Mouse (Mus musculus): ENCODE results near the gene Syn2. TPM values are rescaled to one million over a fixed set of nuclear protein-coding genes. Genes with fewer than 3 reads are reported as not detected.

Gene Syn2
- polyA plus RNA-seq, 1 experiment from 2014 or later: 0.61 TPM

DNA sequence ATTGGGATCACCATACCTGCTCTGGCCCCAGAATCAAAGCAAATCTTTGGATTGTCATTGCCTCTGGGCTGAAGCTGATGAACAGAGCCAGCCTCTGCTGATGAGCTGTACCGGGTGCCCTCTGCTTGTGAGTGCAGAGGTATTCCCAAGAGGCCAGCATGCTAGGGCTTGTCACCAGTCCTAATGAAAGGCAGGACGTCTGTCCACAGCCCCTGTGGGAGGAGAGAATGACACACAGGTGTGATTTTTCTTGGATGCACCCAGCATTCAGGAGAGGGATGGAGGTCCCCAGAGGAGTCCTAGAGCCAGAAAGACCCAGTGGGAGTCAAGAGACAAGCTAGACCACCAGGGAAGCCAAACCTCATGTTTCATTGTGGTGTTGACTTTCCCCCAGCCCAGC lies 144.9 kb downstream of the Syn2 start:
- 48% methylated on average over 2 of the region's 2 CpGs for WGBS
- H3K27ac ChIP-seq: no peak overlapping the region
- no peak overlapping the region for H3K4me2 ChIP-seq
- H3K9ac ChIP-seq: no peak overlapping the region
- no peak for ATAC-seq (ENCODE audit: insufficient number of reproducible peaks, low FRiP score, low TSS enrichment, low read depth)
- no peaks in the 10 kb centered on the region for H3K9me3 ChIP-seq
- no peak overlapping the region for H3K4me3 ChIP-seq
- H3K4me1 ChIP-seq: no peaks in the 10 kb centered on the region
- no peaks in the 10 kb centered on the region for H3K27me3 ChIP-seq
- H3K36me3 ChIP-seq: no peaks in the 10 kb centered on the region

DNA sequence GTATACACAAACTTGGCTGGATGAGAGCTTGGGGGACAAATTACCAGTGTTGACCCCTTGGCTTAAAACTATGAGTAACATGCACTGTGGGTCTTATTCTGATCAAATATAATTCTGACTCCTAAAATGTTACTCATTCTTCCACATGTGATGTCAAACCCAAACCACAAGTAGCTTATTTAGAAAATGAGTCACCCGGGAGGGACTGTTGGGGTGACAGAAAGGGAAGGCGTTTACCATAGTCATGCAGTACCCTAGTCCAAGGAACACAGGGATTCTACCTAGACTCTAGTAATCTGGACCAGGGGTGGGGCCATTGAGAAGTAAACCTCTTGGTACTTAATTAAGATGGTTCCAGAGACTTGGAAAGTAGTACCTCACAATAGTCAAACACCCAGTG lies 149.5 kb downstream of the Syn2 start:
- Histone ChIP-seq H3K4me1 (no peaks in the 10 kb centered on the region), H3K9ac (no peak overlapping the region), H3K9me3 (no peaks in the 10 kb centered on the region), H3K4me3 (no peak overlapping the region), H3K27ac (no peak overlapping the region), H3K27me3 (no peaks in the 10 kb centered on the region), H3K4me2 (no peak overlapping the region), H3K36me3 (no peaks in the 10 kb centered on the region)
- 85% methylated on average over 2 of the region's 2 CpGs for WGBS
- ATAC-seq (ENCODE audit: insufficient number of reproducible peaks, low FRiP score, low TSS enrichment, low read depth): no peak

GRCm38 (mm10) chr6:115286441-115286840 lies 151.7 kb downstream of the Syn2 start:
- Histone ChIP-seq H3K9ac (no peak overlapping the region), H3K4me1 (no peaks in the 10 kb centered on the region), H3K4me3 (no peak overlapping the region), H3K27ac (no peak overlapping the region), H3K36me3 (no peaks in the 10 kb centered on the region), H3K4me2 (no peak overlapping the region), H3K9me3 (no peaks in the 10 kb centered on the region), H3K27me3 (no peaks in the 10 kb centered on the region)
- 62% methylated on average over 6 of the region's 6 CpGs for WGBS
- no peak for ATAC-seq (ENCODE audit: insufficient number of reproducible peaks, low FRiP score, low TSS enrichment, low read depth)

- 83% methylated on average over 3 of the region's 3 CpGs for WGBS
- Histone ChIP-seq H3K9ac (no peak overlapping the region), H3K9me3 (no peaks in the 10 kb centered on the region), H3K27me3 (no peaks in the 10 kb centered on the region), H3K4me2 (no peak overlapping the region), H3K4me1 (no peaks in the 10 kb centered on the region), H3K36me3 (no peaks in the 10 kb centered on the region), H3K27ac (no peak overlapping the region), H3K4me3 (no peak overlapping the region)
- ATAC-seq (ENCODE audit: insufficient number of reproducible peaks, low FRiP score, low TSS enrichment, low read depth): no peak
Observed at GRCm38 (mm10) chr6:115288223-115288622, 153.5 kb downstream of the Syn2 start.

- no peak overlapping the region for H3K4me2 ChIP-seq
- no peak overlapping the region for H3K27ac ChIP-seq
- no peaks in the 10 kb centered on the region for H3K36me3 ChIP-seq
- no peaks in the 10 kb centered on the region for H3K27me3 ChIP-seq
- no peak for ATAC-seq (ENCODE audit: insufficient number of reproducible peaks, low FRiP score, low TSS enrichment, low read depth)
- WGBS: 58% methylated on average over 5 of the region's 5 CpGs
- no peaks in the 10 kb centered on the region for H3K4me1 ChIP-seq
- no peaks in the 10 kb centered on the region for H3K9me3 ChIP-seq
- no peak overlapping the region for H3K4me3 ChIP-seq
- no peak overlapping the region for H3K9ac ChIP-seq
Observed at GRCm38 (mm10) chr6:115290561-115290960, 155.9 kb downstream of the Syn2 start.

GRCm38 (mm10) chr6:115291068-115291467 lies 156.4 kb downstream of the Syn2 start:
- H3K36me3 ChIP-seq: no peaks in the 10 kb centered on the region
- H3K9ac ChIP-seq: no peak overlapping the region
- H3K4me3 ChIP-seq: no peak overlapping the region
- 76% methylated on average over 2 of the region's 2 CpGs for WGBS
- H3K4me1 ChIP-seq: no peaks in the 10 kb centered on the region
- no peak for ATAC-seq (ENCODE audit: insufficient number of reproducible peaks, low FRiP score, low TSS enrichment, low read depth)
- H3K27me3 ChIP-seq: no peaks in the 10 kb centered on the region
- no peaks in the 10 kb centered on the region for H3K9me3 ChIP-seq
- H3K4me2 ChIP-seq: no peak overlapping the region
- H3K27ac ChIP-seq: no peak overlapping the region

DNA sequence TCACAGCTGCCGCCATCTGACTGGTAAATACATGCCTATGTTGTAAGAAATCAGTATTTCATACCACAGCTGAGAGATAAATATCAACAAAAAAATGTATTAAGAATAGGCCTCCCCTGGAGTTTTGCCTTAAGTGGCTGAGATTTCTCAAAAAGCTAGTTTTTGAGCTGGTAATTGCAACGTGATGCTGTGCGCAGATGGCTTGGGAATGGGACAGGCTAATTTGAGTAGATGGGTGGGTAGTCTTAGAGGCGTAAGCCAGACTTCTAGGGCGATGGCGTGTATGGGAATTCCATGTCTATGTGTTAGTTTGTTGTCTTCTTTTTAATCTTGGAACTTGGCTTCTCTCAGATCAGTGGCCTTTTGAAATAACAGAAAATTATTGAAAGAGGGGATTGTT lies 157.1 kb downstream of the Syn2 start:
- WGBS: 85% methylated on average over 6 of the region's 6 CpGs
- no peak overlapping the region for H3K4me2 ChIP-seq

GRCm38 (mm10) chr6:115292621-115293020 lies 157.9 kb downstream of the Syn2 start:
- Histone ChIP-seq H3K9me3 (no peaks in the 10 kb centered on the region), H3K27ac (no peak overlapping the region), H3K27me3 (no peaks in the 10 kb centered on the region), H3K4me2 (no peak overlapping the region), H3K4me1 (no peaks in the 10 kb centered on the region), H3K9ac (no peak overlapping the region), H3K4me3 (no peak overlapping the region), H3K36me3 (no peaks in the 10 kb centered on the region)
- ATAC-seq (ENCODE audit: insufficient number of reproducible peaks, low FRiP score, low TSS enrichment, low read depth): no peak
- WGBS: 68% methylated on average over 6 of the region's 6 CpGs

More for the DNA sequence above, 157.1 kb downstream of the Syn2 start:
- H3K27ac ChIP-seq: no peak overlapping the region
- no peaks in the 10 kb centered on the region for H3K27me3 ChIP-seq
- no peaks in the 10 kb centered on the region for H3K9me3 ChIP-seq
- H3K4me3 ChIP-seq: no peak overlapping the region
- H3K4me1 ChIP-seq: no peaks in the 10 kb centered on the region
- H3K9ac ChIP-seq: no peak overlapping the region
- no peak for ATAC-seq (ENCODE audit: insufficient number of reproducible peaks, low FRiP score, low TSS enrichment, low read depth)
- H3K36me3 ChIP-seq: no peaks in the 10 kb centered on the region

- H3K4me3 ChIP-seq: no peak overlapping the region
- no peaks in the 10 kb centered on the region for H3K4me1 ChIP-seq
- 84% methylated on average over 2 of the region's 2 CpGs for WGBS
- H3K36me3 ChIP-seq: no peaks in the 10 kb centered on the region
- no peak overlapping the region for H3K4me2 ChIP-seq
- no peaks in the 10 kb centered on the region for H3K9me3 ChIP-seq
- no peak overlapping the region for H3K27ac ChIP-seq
- H3K27me3 ChIP-seq: no peaks in the 10 kb centered on the region
- H3K9ac ChIP-seq: no peak overlapping the region
- no peak for ATAC-seq (ENCODE audit: insufficient number of reproducible peaks, low FRiP score, low TSS enrichment, low read depth)
Observed at GRCm38 (mm10) chr6:115293877-115294276, 159.2 kb downstream of the Syn2 start.

GRCm38 (mm10) chr6:115307134-115307533 lies 172.4 kb downstream of the Syn2 start:
- Histone ChIP-seq H3K4me2 (no peak overlapping the region), H3K4me3 (no peak overlapping the region), H3K9me3 (no peaks in the 10 kb centered on the region), H3K36me3 (no peaks in the 10 kb centered on the region), H3K27ac (no peak overlapping the region), H3K4me1 (no peaks in the 10 kb centered on the region), H3K27me3 (no peaks in the 10 kb centered on the region), H3K9ac (no peak overlapping the region)
- no peak for ATAC-seq (ENCODE audit: insufficient number of reproducible peaks, low FRiP score, low TSS enrichment, low read depth)
- 65% methylated on average over 2 of the region's 2 CpGs for WGBS

GRCm38 (mm10) chr6:115312780-115313179 lies 178.1 kb downstream of the Syn2 start:
- Histone ChIP-seq H3K9me3 (no peaks in the 10 kb centered on the region), H3K4me2 (no peak overlapping the region)

DNA sequence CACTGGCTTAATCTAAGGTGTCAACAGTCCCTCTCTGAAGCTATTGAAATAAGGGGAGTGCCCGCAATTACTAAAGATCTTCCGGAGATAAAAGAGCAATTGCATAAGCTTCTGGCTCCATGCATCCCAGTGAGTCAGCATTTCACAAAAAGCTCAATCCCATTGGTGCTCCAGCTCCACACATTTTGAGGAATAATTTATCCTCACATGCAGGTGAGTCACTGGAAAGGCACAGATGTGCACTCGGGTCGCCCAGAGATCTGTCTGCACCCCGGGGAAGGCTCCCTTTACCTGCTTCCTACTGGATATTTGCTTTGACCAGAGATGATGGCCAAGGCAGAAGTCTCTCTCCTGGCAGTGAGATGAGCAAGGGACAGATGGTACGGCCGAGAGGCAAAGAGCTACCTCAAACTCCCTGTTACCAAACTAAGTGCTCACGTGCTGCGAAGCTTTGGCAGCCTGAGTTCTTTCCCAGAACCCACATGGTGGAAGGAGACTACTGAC lies 178.6 kb downstream of the Syn2 start:
- Histone ChIP-seq H3K9me3 (no peaks in the 10 kb centered on the region), H3K4me1 (peaks cover 3% of the 10 kb centered on the region; the same call in 1 of the 2 replicates), H3K9ac (no peak overlapping the region), H3K27me3 (no peaks in the 10 kb centered on the region), H3K27ac (no peak overlapping the region), H3K4me2 (no peak overlapping the region), H3K4me3 (no peak overlapping the region), H3K36me3 (no peaks in the 10 kb centered on the region)
- 55% methylated on average over 9 of the region's 9 CpGs for WGBS
- ATAC-seq (ENCODE audit: insufficient number of reproducible peaks, low FRiP score, low TSS enrichment, low read depth): no peak

More at GRCm38 (mm10) chr6:115312780-115313179, 178.1 kb downstream of the Syn2 start:
- H3K27me3 ChIP-seq: no peaks in the 10 kb centered on the region
- H3K36me3 ChIP-seq: no peaks in the 10 kb centered on the region
- ATAC-seq (ENCODE audit: insufficient number of reproducible peaks, low FRiP score, low TSS enrichment, low read depth): no peak
- H3K4me3 ChIP-seq: no peak overlapping the region
- 65% methylated on average over 12 of the region's 12 CpGs for WGBS
- no peak overlapping the region for H3K9ac ChIP-seq
- peaks cover 3% of the 10 kb centered on the region; the same call in 1 of the 2 replicates for H3K4me1 ChIP-seq
- no peak overlapping the region for H3K27ac ChIP-seq

DNA sequence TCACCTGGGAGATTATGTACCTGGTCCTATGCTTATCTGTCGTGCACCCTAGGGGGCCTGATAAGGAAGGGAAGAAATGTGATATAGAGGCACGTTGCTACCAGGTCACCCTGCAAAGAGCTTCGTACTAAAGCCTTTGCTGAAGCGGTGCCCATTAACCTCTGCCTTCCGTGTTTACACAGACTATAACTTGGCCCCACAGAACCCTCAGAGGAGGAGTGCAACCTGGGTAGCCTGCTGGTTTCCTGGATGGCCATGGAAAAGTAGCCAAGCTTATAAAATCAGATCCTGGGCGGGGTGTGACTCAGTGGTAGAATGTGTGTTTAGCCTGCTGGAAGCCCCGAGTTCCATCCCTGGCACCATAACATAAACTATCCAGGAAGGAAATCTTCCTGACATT lies 179.2 kb downstream of the Syn2 start:
- ATAC-seq (ENCODE audit: insufficient number of reproducible peaks, low FRiP score, low TSS enrichment, low read depth): no peak
- no peak overlapping the region for H3K27ac ChIP-seq
- no peaks in the 10 kb centered on the region for H3K9me3 ChIP-seq
- no peak overlapping the region for H3K4me3 ChIP-seq
- H3K9ac ChIP-seq: no peak overlapping the region
- 50% methylated on average over 7 of the region's 7 CpGs for WGBS
- no peaks in the 10 kb centered on the region for H3K36me3 ChIP-seq
- H3K27me3 ChIP-seq: no peaks in the 10 kb centered on the region
- H3K4me2 ChIP-seq: no peak overlapping the region
- H3K4me1 ChIP-seq: peaks cover 3% of the 10 kb centered on the region; the same call in 1 of the 2 replicates

All from limb, embryonic 15.5 days (tissue).